8 mouse cellular contexts compared by ENCODE assay signal in genomic region chrX:142227398-142228054, GRCm38 (mm10). TPM values are rescaled to one million over a fixed set of nuclear protein-coding genes. Genes with fewer than 3 reads are reported as not detected.
DNase-seq lines count a peak whose midpoint lies in the region; ATAC-seq and TF ChIP-seq lines count a peak whose summit lies in the region.

No protein-coding gene starts in this region.

- peak overlapping the region; percentile 87 for H3K27ac ChIP-seq in forebrain, embryonic 10.5 days
- no peak overlapping the region for H3K27ac ChIP-seq in hindbrain, embryonic 16.5 days (ENCODE audit: low read depth, low read length)
- H3K27ac ChIP-seq in liver, embryonic 12.5 days = peak overlapping the region; percentile 78

- DNase-seq in layer of hippocampus, adult 11-12 months (ENCODE audit: low spot score) = peak; percentile 4
- DNase-seq in layer of hippocampus, adult 9-10 months (ENCODE audit: low spot score) = no peak
- peak; percentile 78 for DNase-seq in brain, embryonic 14.5 days (ENCODE audit: low read depth)
- peak; percentile 30 for DNase-seq in forebrain, embryonic 10.5 days (ENCODE audit: extremely low spot score, low spot score)
- DNase-seq in frontal cortex, postnatal 25 days (ENCODE audit: low spot score in 2 of 2) = no peak

- H3K4me1 ChIP-seq in forebrain, embryonic 10.5 days = no peaks in the 10 kb centered on the region
- H3K4me1 ChIP-seq in hindbrain, embryonic 16.5 days (ENCODE audit: control insufficient read depth, insufficient read depth, low read depth, low read length) = no peaks in the 10 kb centered on the region
- H3K4me1 ChIP-seq in liver, embryonic 12.5 days = no peaks in the 10 kb centered on the region

- H3K36me3 ChIP-seq in forebrain, embryonic 10.5 days (replicated peaks) = no peaks in the 10 kb centered on the region
- no peaks in the 10 kb centered on the region for H3K36me3 ChIP-seq in hindbrain, embryonic 16.5 days (ENCODE audit: control insufficient read depth, insufficient read depth, low read length)
- no peaks in the 10 kb centered on the region for H3K36me3 ChIP-seq in liver, embryonic 12.5 days
- no peaks in the 10 kb centered on the region for H3K36me3 ChIP-seq in myocyte (ENCODE audit: control insufficient read depth, insufficient read depth)

- no peak overlapping the region for H3K9ac ChIP-seq in hindbrain, embryonic 16.5 days (ENCODE audit: low read depth, low read length)
- H3K9ac ChIP-seq in liver, embryonic 12.5 days = peak overlapping the region; percentile 57

- 25% methylated on average over 15 of the region's 15 CpGs for WGBS in forebrain, embryonic 10.5 days
- WGBS in hindbrain, embryonic 16.5 days = 22% methylated on average over 15 of the region's 15 CpGs
- WGBS in liver, embryonic 12.5 days (ENCODE audit: insufficient replicate concordance) = 17% methylated on average over 15 of the region's 15 CpGs

- H3K27me3 ChIP-seq in forebrain, embryonic 10.5 days (ENCODE audit: poor library complexity, severe bottlenecking) = peaks cover 9% of the 10 kb centered on the region
- H3K27me3 ChIP-seq in hindbrain, embryonic 16.5 days (replicated peaks; ENCODE audit: control insufficient read depth, insufficient read depth, low read length) = no peaks in the 10 kb centered on the region
- 0 out of 2 replicates have a peak, but pooled peaks cover 3% of the 10 kb centered on the region for H3K27me3 ChIP-seq in liver, embryonic 12.5 days (replicated peaks)
- H3K27me3 ChIP-seq in myocyte (ENCODE audit: control insufficient read depth, insufficient read depth, insufficient read length) = no peaks in the 10 kb centered on the region

- H3ac ChIP-seq in myocyte (ENCODE audit: control insufficient read depth, insufficient read length) = no peak overlapping the region

- H3K4me2 ChIP-seq in hindbrain, embryonic 16.5 days (ENCODE audit: low read length) = peak overlapping the region; percentile 59
- peak overlapping the region; percentile 68 for H3K4me2 ChIP-seq in liver, embryonic 12.5 days
- H3K4me2 ChIP-seq in myocyte (ENCODE audit: low read depth) = peak overlapping the region; percentile 83

- no peaks in the 10 kb centered on the region for H3K79me2 ChIP-seq in myocyte (ENCODE audit: control insufficient read depth, insufficient read depth)

- TF ChIP-seq POLR2A in brain, embryonic 14.5 days (IDR thresholded peaks at IDR 0.05; ENCODE audit: borderline replicate concordance, extremely low read depth, insufficient read depth, insufficient read length, poor library complexity, severe bottlenecking) = no peak
- no peak for TF ChIP-seq POLR2A in myocyte (IDR thresholded peaks at IDR 0.05; ENCODE audit: insufficient read length, low read depth)

- no peak for TF ChIP-seq CTCF in brain, embryonic 14.5 days (IDR thresholded peaks at IDR 0.05; ENCODE audit: borderline replicate concordance, extremely low read depth, insufficient read depth, insufficient read length)

- H3K4me3 ChIP-seq in forebrain, embryonic 10.5 days = peak overlapping the region; percentile 59
- H3K4me3 ChIP-seq in hindbrain, embryonic 16.5 days (ENCODE audit: low read length) = peak overlapping the region; percentile 56
- H3K4me3 ChIP-seq in liver, embryonic 12.5 days = peak overlapping the region; percentile 67
- peak overlapping the region; percentile 31 for H3K4me3 ChIP-seq in myocyte

- no peaks in the 10 kb centered on the region for H3K9me3 ChIP-seq in forebrain, embryonic 10.5 days
- no peaks in the 10 kb centered on the region for H3K9me3 ChIP-seq in hindbrain, embryonic 16.5 days (ENCODE audit: control insufficient read depth, low read length)
- no peaks in the 10 kb centered on the region for H3K9me3 ChIP-seq in liver, embryonic 12.5 days (replicated peaks)

- peak; percentile 66 for ATAC-seq in hindbrain, embryonic 16.5 days
- ATAC-seq in liver, embryonic 12.5 days = peak; percentile 68

TF ChIP-seq in myocyte, 11 proteins besides CTCF, POLR2A, EP300 and RAD21:
- TF ChIP-seq USF1 (IDR thresholded peaks at IDR 0.05; ENCODE audit: low read depth) (no peak), SRF (IDR thresholded peaks at IDR 0.05; ENCODE audit: control insufficient read depth, insufficient read length, low read depth) (no peak), MYOG (IDR thresholded peaks at IDR 0.05; ENCODE audit: control insufficient read depth in 1 of 3, insufficient read depth in 1 of 3, insufficient read length in 2 of 3, low read depth in 2 of 3) (no peak), MYOD1 (IDR thresholded peaks at IDR 0.05; ENCODE audit: control insufficient read depth in 1 of 3, insufficient read length in 2 of 3, low read depth in 2 of 3) (no peak), REST (IDR thresholded peaks at IDR 0.05; ENCODE audit: insufficient read depth, insufficient read length) (no peak)

RNA-seq across cellular contexts. Expression of gene Nxt2, which starts 1.0 kb away (rescaled TPM):
- 7.6 and 8.7 TPM in 2 replicates for polyA plus RNA-seq in brain, embryonic 14.5 days (2012; rRNA removed)
- 7.9 and 8.6 TPM in 2 replicates for polyA plus RNA-seq in forebrain, embryonic 10.5 days (2016; fragmentation: Nextera tagmentation; extraction: Ambion mirVana)
- 20.0 and 25.4 TPM in 2 replicates for polyA plus RNA-seq in hindbrain, embryonic 16.5 days (2015; fragmentation: Nextera tagmentation; extraction: Ambion mirVana)
- polyA plus RNA-seq in liver, embryonic 12.5 days (2016; fragmentation: Nextera tagmentation; extraction: Ambion mirVana) = 7.2 and 7.7 TPM in 2 replicates
- 2.3 TPM for polyA plus RNA-seq in myocyte (2012; fragmentation: generic; extraction: Trizol)

RNA-seq across cellular contexts. Expression of gene Gucy2f, which starts 30.8 kb away (rescaled TPM):
- 0.08 and 0.15 TPM in 2 replicates for polyA plus RNA-seq in brain, embryonic 14.5 days (2012; rRNA removed)
- 0.01 TPM in 1 of 2 replicates, not detected in the other for polyA plus RNA-seq in forebrain, embryonic 10.5 days (2016; fragmentation: Nextera tagmentation; extraction: Ambion mirVana)
- 0.11 TPM in 2 replicates for polyA plus RNA-seq in hindbrain, embryonic 16.5 days (2015; fragmentation: Nextera tagmentation; extraction: Ambion mirVana)
- polyA plus RNA-seq in liver, embryonic 12.5 days (2016; fragmentation: Nextera tagmentation; extraction: Ambion mirVana) = not detected in 2 replicates
- polyA plus RNA-seq in myocyte (2012; fragmentation: generic; extraction: Trizol) = not detected

Comparison
In these comparisons a context has a peak if more than half of its experiments do, and no peak if none do; other contexts are left out.
1. DNase-seq: peak in layer of hippocampus, adult 11-12 months (single experiment), brain, embryonic 14.5 days (single experiment) and forebrain, embryonic 10.5 days (single experiment); none in layer of hippocampus, adult 9-10 months (single experiment) and frontal cortex, postnatal 25 days (0 of 2).
2. Peak in every context shown above with its lines, with median percentiles within 50 percentile points of each other: H3K4me3 ChIP-seq and H3K4me2 ChIP-seq.